Mouse (Mus musculus) 3134 (cell line): ENCODE measurements around the gene Prkcb.

ENCODE experiments used
- DNase-seq: peaks from one replicate; pipeline ENCODE4 v3.0.0-alpha.2; 2011; ENCODE audit warnings: low spot score; ENCODE audit not compliant: insufficient read length; ENCODE audit errors: extremely low read depth

Gene Prkcb

GRCm38 (mm10) chr7:122575056-122575455 lies 286.5 kb downstream of the Prkcb start:
- DNase-seq = no peak

GRCm38 (mm10) chr7:122575506-122575905 lies 287.0 kb downstream of the Prkcb start:
- no peak for DNase-seq

GRCm38 (mm10) chr7:122577571-122577970 lies 289.0 kb downstream of the Prkcb start:
- DNase-seq = no peak

- DNase-seq = no peak
Observed at GRCm38 (mm10) chr7:122579461-122580157, 291.1 kb downstream of the Prkcb start.

GRCm38 (mm10) chr7:122580158-122580475 lies 291.6 kb downstream of the Prkcb start:
- DNase-seq = no peak

GRCm38 (mm10) chr7:122584421-122585151 lies 296.0 kb downstream of the Prkcb start:
- DNase-seq = no peak

GRCm38 (mm10) chr7:122595897-122596296 lies 307.3 kb downstream of the Prkcb start:
- no peak for DNase-seq

- no peak for DNase-seq
Observed at GRCm38 (mm10) chr7:122596596-122597170, 308.1 kb downstream of the Prkcb start.

GRCm38 (mm10) chr7:122597313-122597712 lies 308.8 kb downstream of the Prkcb start:
- DNase-seq = no peak

- no peak for DNase-seq
Observed at GRCm38 (mm10) chr7:122600856-122601255, 312.3 kb downstream of the Prkcb start.

- no peak for DNase-seq
Observed at GRCm38 (mm10) chr7:122605066-122605465, 316.5 kb downstream of the Prkcb start.

GRCm38 (mm10) chr7:122609420-122609819 lies 320.9 kb downstream of the Prkcb start:
- no peak for DNase-seq

GRCm38 (mm10) chr7:122610161-122610560 lies 321.6 kb downstream of the Prkcb start:
- no peak for DNase-seq

GRCm38 (mm10) chr7:122613876-122614275 lies 325.3 kb downstream of the Prkcb start:
- DNase-seq = no peak

- DNase-seq = no peak
Observed at GRCm38 (mm10) chr7:122622125-122622774, 333.7 kb downstream of the Prkcb start.

- DNase-seq = no peak
Observed at GRCm38 (mm10) chr7:122623753-122624152, 335.2 kb downstream of the Prkcb start.

GRCm38 (mm10) chr7:122628050-122628449 lies 339.5 kb downstream of the Prkcb start:
- DNase-seq = no peak

GRCm38 (mm10) chr7:122630386-122630785 lies 341.8 kb downstream of the Prkcb start:
- no peak for DNase-seq

GRCm38 (mm10) chr7:122631151-122631550 lies 342.6 kb downstream of the Prkcb start:
- no peak for DNase-seq

GRCm38 (mm10) chr7:122632946-122633345 lies 344.4 kb downstream of the Prkcb start:
- peak; percentile 27 for DNase-seq

GRCm38 (mm10) chr7:122633463-122633862 lies 344.9 kb downstream of the Prkcb start:
- DNase-seq = no peak
